Mouse (Mus musculus) urinary bladder, adult 18-20 months (tissue): ENCODE results near the gene Tespa1.
"Not testable (repeated sequence)": the region's sequence is repeated elsewhere in the genome, so short reads cannot be mapped to it uniquely, and the experiment has no call there.

Source experiments
- DNase-seq, 2 experiments: peaks; one replicate each; pipeline ENCODE4 v3.0.0; 2022; ENCODE audit warnings: low spot score in 2 of 2, mixed read lengths in 2 of 2

The Tespa1 gene

GRCm38 (mm10) chr10:130322637-130323036 is at the start of gene Tespa1:
Gene Tespa1 (plus strand): TSS chr10:130322870.
- DNase-seq: no peak

GRCm38 (mm10) chr10:130275759-130276158 is 46.9 kb upstream of the Tespa1 start:
- DNase-seq: no peak

GRCm38 (mm10) chr10:130276496-130276895 is 46.2 kb upstream of the Tespa1 start:
- DNase-seq: no peak

- DNase-seq: no peak
Observed at GRCm38 (mm10) chr10:130280066-130280465, 42.6 kb upstream of the Tespa1 start, which contains the start of gene Neurod4. Gene Neurod4 (minus strand): TSS chr10:130280240.

- DNase-seq: no peak
Observed at GRCm38 (mm10) chr10:130281982-130282449, 40.7 kb upstream of the Tespa1 start.

- no peak for DNase-seq
Observed at GRCm38 (mm10) chr10:130287201-130287600, 35.5 kb upstream of the Tespa1 start.

GRCm38 (mm10) chr10:130288007-130288406 is 34.7 kb upstream of the Tespa1 start:
- DNase-seq: no peak

- no peak for DNase-seq
Observed at GRCm38 (mm10) chr10:130293741-130294408, 28.8 kb upstream of the Tespa1 start.

- DNase-seq: not testable (repeated sequence)
Observed at GRCm38 (mm10) chr10:130298748-130299147, 23.9 kb upstream of the Tespa1 start.

GRCm38 (mm10) chr10:130304138-130304537 is 18.5 kb upstream of the Tespa1 start:
- DNase-seq: not testable (repeated sequence)

GRCm38 (mm10) chr10:130311534-130312227 is 11.0 kb upstream of the Tespa1 start:
- DNase-seq: no peak

- no peak for DNase-seq
Observed at GRCm38 (mm10) chr10:130313531-130313930, 9.1 kb upstream of the Tespa1 start.

- DNase-seq: no peak
Observed at GRCm38 (mm10) chr10:130314110-130314829, 8.4 kb upstream of the Tespa1 start.

- no peak for DNase-seq
Observed at GRCm38 (mm10) chr10:130315846-130316245, 6.8 kb upstream of the Tespa1 start.

GRCm38 (mm10) chr10:130318720-130319119 is 4.0 kb upstream of the Tespa1 start:
- DNase-seq: no peak

- no peak for DNase-seq
Observed at GRCm38 (mm10) chr10:130320715-130321114, 2.0 kb upstream of the Tespa1 start.

GRCm38 (mm10) chr10:130322062-130322461 is 608 bp upstream of the Tespa1 start:
- DNase-seq: no peak

- no peak for DNase-seq
Observed at GRCm38 (mm10) chr10:130324243-130324642, 1.6 kb downstream of the Tespa1 start.

GRCm38 (mm10) chr10:130330711-130331110 is 8.0 kb downstream of the Tespa1 start:
- no peak for DNase-seq

GRCm38 (mm10) chr10:130336385-130336784 is 13.7 kb downstream of the Tespa1 start:
- no peak for DNase-seq

GRCm38 (mm10) chr10:130337581-130337980 is 14.9 kb downstream of the Tespa1 start:
- DNase-seq: no peak

GRCm38 (mm10) chr10:130340050-130340449 is 17.4 kb downstream of the Tespa1 start:
- DNase-seq: not testable (repeated sequence)
